Mouse (Mus musculus): ENCODE data around the gene Kcnip1. TPM values are rescaled to one million over a fixed set of nuclear protein-coding genes. Genes with fewer than 3 reads are reported as not detected.

The Kcnip1 gene
- total RNA-seq, 2 experiments from 2014 or later, result not detected

- DNase-seq, result peak; percentile 16
Observed at GRCm38 (mm10) chr11:33938561-33939274, 54.2 kb downstream of the Kcnip1 start.

GRCm38 (mm10) chr11:33937641-33938040, 55.3 kb downstream of the Kcnip1 start:
- DNase-seq, result no peak

GRCm38 (mm10) chr11:33934286-33934685, 58.7 kb downstream of the Kcnip1 start:
- no peak for DNase-seq

- DNase-seq, result no peak
Observed at GRCm38 (mm10) chr11:33932386-33933111, 60.4 kb downstream of the Kcnip1 start.

GRCm38 (mm10) chr11:33931836-33932385, 61.0 kb downstream of the Kcnip1 start:
- peak; percentile 21 for DNase-seq

GRCm38 (mm10) chr11:33929412-33929811, 63.5 kb downstream of the Kcnip1 start:
- no peak for DNase-seq

GRCm38 (mm10) chr11:33928658-33929057, 64.3 kb downstream of the Kcnip1 start:
- no peak for DNase-seq

- DNase-seq, result no peak
Observed at GRCm38 (mm10) chr11:33927836-33928235, 65.1 kb downstream of the Kcnip1 start.

- no peak for DNase-seq
Observed at GRCm38 (mm10) chr11:33927321-33927720, 65.6 kb downstream of the Kcnip1 start.

- DNase-seq, result no peak
Observed at GRCm38 (mm10) chr11:33926551-33926950, 66.4 kb downstream of the Kcnip1 start.

- DNase-seq, result no peak
Observed at GRCm38 (mm10) chr11:33925778-33926177, 67.2 kb downstream of the Kcnip1 start.

GRCm38 (mm10) chr11:33923031-33923430, 69.9 kb downstream of the Kcnip1 start:
- no peak for DNase-seq

- no peak for DNase-seq
Observed at GRCm38 (mm10) chr11:33921451-33921850, 71.5 kb downstream of the Kcnip1 start.

GRCm38 (mm10) chr11:33919826-33920225, 73.1 kb downstream of the Kcnip1 start:
- no peak for DNase-seq

- DNase-seq, result no peak
Observed at GRCm38 (mm10) chr11:33918424-33918823, 74.5 kb downstream of the Kcnip1 start.

GRCm38 (mm10) chr11:33917574-33917973, 75.4 kb downstream of the Kcnip1 start:
- no peak for DNase-seq

- DNase-seq, result no peak
Observed at GRCm38 (mm10) chr11:33914216-33914615, 78.7 kb downstream of the Kcnip1 start.

GRCm38 (mm10) chr11:33913061-33913460, 79.9 kb downstream of the Kcnip1 start:
- no peak for DNase-seq

- DNase-seq, result no peak
Observed at GRCm38 (mm10) chr11:33912151-33912571, 80.8 kb downstream of the Kcnip1 start.

GRCm38 (mm10) chr11:33910982-33911381, 82.0 kb downstream of the Kcnip1 start:
- DNase-seq, result no peak

- DNase-seq, result no peak
Observed at GRCm38 (mm10) chr11:33908360-33909175, 84.4 kb downstream of the Kcnip1 start.

GRCm38 (mm10) chr11:33903494-33903893, 89.5 kb downstream of the Kcnip1 start:
- DNase-seq, result no peak
